Mouse (Mus musculus): ENCODE results near the gene Gm11042. TPM values are rescaled to one million over a fixed set of nuclear protein-coding genes. Genes with fewer than 3 reads are reported as not detected.

The Gm11042 gene
- polyA plus RNA-seq, 1 experiment from 2014 or later, result not detected

DNA sequence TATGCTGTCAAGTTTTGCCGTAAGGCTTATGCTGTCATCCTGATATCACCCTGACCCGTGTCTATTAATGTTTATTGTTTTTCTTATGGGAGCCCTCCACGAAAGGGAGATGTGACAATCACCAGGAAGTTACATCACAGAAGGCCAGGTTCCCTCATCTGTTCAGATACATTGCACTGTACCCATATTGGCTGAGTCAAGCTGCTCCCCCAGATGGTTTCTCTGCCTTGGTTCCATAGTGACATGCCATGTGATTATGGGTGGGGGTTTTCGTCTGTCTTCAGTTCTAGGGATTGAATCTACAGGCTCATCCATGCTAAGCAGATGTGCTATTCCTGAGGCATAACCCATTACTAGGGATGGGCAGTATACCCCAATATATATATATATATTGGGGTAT, 34.8 kb downstream of the Gm11042 start:
- Histone ChIP-seq H3K27ac (no peak overlapping the region), H3K4me2 (replicated peaks) (no peak overlapping the region), H3K27me3 (peaks cover 35% of the 10 kb centered on the region), H3K36me3 (no peaks in the 10 kb centered on the region), H3K9ac (no peak overlapping the region), H3K9me3 (no peaks in the 10 kb centered on the region), H3K4me3 (no peak overlapping the region), H3K4me1 (peaks cover 12% of the 10 kb centered on the region)
- WGBS, result 83% methylated on average over 4 of the region's 4 CpGs
- no peak for ATAC-seq (ENCODE audit: low FRiP score, low read depth)

DNA sequence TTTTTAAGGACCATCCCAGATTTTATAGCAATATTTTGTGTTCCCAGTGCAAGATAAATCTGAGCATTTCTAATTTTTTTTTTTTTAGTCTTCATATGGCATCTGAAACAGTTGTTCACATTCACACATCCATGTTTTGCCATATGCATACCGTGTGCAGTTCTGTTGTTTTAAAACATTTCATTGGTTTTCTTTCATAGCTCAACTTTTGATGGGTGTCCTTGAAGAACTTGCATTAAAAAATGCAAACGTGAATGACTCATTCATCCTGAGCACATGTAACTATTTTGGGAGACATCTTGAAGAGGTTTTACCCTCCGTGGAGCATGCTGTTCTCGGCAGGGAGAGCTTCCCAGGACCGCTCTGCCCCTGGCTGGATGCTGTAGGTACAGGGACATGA, 38.9 kb downstream of the Gm11042 start:
- H3K27me3 ChIP-seq, result peaks cover 4% of the 10 kb centered on the region; the same call in 1 of the 2 replicates
- no peak overlapping the region for H3K4me3 ChIP-seq
- H3K4me1 ChIP-seq, result no peaks in the 10 kb centered on the region
- no peak overlapping the region for H3K27ac ChIP-seq
- 81% methylated on average over 5 of the region's 5 CpGs for WGBS
- H3K4me2 ChIP-seq (replicated peaks), result no peak overlapping the region
- H3K9me3 ChIP-seq, result no peaks in the 10 kb centered on the region
- no peak for ATAC-seq (ENCODE audit: low FRiP score, low read depth)
- H3K36me3 ChIP-seq, result no peaks in the 10 kb centered on the region
- no peak overlapping the region for H3K9ac ChIP-seq

DNA sequence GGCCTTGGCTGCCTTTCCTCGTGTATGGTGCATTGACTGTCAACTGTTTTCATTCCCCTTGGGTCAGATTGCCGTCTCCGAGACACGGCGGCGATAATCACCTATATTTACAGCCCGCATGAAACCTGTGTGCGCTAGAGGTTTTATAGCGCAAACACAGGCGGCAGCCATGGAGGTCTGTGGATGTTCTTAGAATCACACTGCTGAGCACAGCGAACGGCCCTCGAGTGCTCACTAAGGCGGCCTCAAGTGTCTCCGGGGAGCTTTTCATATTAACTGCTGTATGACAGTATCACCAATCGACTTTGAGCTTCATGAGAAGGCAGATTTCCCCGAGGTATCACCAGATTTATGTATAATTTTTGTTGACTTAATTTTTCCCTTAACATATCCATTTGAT, 43.6 kb downstream of the Gm11042 start:
- 85% methylated on average over 17 of the region's 17 CpGs for WGBS

DNA sequence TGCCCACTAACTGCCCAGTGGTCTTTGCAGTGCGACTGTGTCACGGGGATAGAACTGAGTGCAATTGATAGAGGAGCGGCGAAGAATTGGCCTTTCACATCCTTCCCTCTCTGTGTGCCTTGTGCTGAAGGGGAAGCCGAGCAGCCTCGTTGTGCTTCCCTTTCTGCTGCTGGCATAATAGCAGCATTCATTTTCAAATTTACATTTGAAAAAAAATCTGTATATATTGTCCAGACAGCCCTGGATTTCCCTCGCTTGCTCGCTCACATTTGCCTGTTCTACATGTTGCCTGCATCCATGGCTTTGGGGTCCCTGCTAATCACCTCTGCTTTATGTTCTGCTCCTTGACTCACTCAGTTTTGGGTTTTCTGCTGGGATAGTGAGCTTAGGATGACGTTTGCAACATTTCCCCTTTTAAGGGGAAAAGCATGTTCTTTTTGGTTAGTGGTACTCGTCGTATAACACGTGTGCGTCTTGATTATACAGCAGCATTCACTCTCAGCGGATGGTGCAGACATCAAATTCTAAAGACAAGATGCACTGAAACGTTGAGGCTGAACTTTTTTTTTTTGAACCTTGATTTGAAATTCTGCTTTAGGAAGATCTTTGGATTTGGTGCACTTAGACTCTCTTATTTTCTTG, 47.4 kb downstream of the Gm11042 start:
- Histone ChIP-seq H3K27ac (no peak overlapping the region), H3K36me3 (no peaks in the 10 kb centered on the region), H3K4me1 (no peaks in the 10 kb centered on the region), H3K9ac (no peak overlapping the region), H3K4me2 (replicated peaks) (no peak overlapping the region), H3K9me3 (no peaks in the 10 kb centered on the region), H3K27me3 (no peaks in the 10 kb centered on the region), H3K4me3 (no peak overlapping the region)
- ATAC-seq (ENCODE audit: low FRiP score, low read depth), result no peak
- 87% methylated on average over 15 of the region's 15 CpGs for WGBS

More for the DNA sequence above, 43.6 kb downstream of the Gm11042 start:
- Histone ChIP-seq H3K27ac (no peak overlapping the region), H3K4me2 (replicated peaks) (no peak overlapping the region), H3K9ac (no peak overlapping the region), H3K4me3 (no peak overlapping the region), H3K4me1 (no peaks in the 10 kb centered on the region), H3K36me3 (no peaks in the 10 kb centered on the region), H3K27me3 (no peaks in the 10 kb centered on the region), H3K9me3 (no peaks in the 10 kb centered on the region)
- ATAC-seq (ENCODE audit: low FRiP score, low read depth), result no peak

DNA sequence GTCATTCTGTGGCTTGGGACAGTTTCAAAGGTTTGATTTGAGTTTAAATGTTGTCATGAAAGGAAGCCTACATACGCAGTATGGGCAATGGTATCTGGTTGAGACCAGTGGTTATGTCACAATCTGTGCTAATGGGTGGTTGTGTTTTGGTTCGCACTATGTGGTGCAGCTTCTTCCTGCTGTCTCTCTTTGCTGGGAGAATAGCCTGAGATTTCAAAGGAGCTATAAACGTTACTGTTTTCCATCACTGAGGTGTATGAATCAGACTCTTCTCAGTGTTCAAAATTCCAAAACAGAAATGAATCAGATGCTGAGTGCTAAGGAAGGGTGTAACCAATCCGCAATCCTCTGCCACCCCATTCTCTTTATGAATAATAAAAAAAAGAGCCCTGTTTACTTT, 49.1 kb downstream of the Gm11042 start:
- ATAC-seq (ENCODE audit: low FRiP score, low read depth), result no peak
- Histone ChIP-seq H3K27ac (no peak overlapping the region), H3K4me1 (no peaks in the 10 kb centered on the region), H3K36me3 (no peaks in the 10 kb centered on the region), H3K27me3 (no peaks in the 10 kb centered on the region), H3K9me3 (no peaks in the 10 kb centered on the region), H3K4me2 (replicated peaks) (no peak overlapping the region), H3K4me3 (no peak overlapping the region), H3K9ac (no peak overlapping the region)
- 87% methylated on average over 4 of the region's 4 CpGs for WGBS

All from limb, embryonic 13.5 days (tissue).